Mouse (Mus musculus): ENCODE data around the gene Ikzf3. TPM values are rescaled to one million over a fixed set of nuclear protein-coding genes. Genes with fewer than 3 reads are reported as not detected.

Gene Ikzf3
- polyA plus RNA-seq, 1 experiment from 2014 or later = 0.24 TPM

DNA sequence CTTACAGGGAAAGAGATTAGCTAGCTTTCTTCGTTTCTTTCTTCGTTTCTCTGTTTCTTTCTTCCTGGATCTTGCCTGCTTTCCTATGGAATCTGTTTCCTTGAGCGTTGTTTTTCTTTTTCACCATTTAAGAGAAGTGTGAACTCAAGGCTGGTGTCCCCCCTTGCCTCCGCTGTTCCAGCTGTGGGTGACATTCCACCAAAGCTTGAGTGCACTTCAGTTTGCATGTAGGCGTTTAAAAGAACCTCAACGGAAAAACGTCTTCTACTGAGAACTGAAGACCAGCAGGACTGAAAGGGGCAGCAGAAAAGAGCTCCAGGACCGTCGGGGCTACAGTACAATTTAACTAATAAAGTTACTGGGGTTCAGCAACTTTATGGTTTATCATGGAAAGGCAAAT, 52.4 kb downstream of the Ikzf3 start:
- H3K9me3 ChIP-seq = no peaks in the 10 kb centered on the region
- no peak overlapping the region for H3K9ac ChIP-seq
- no peaks in the 10 kb centered on the region for H3K27me3 ChIP-seq (replicated peaks)
- no peaks in the 10 kb centered on the region for H3K4me1 ChIP-seq (replicated peaks)
- H3K36me3 ChIP-seq = no peaks in the 10 kb centered on the region
- H3K27ac ChIP-seq = no peak overlapping the region
- ATAC-seq = no peak
- H3K4me3 ChIP-seq (replicated peaks) = no peak overlapping the region
- 73% methylated on average over 9 of the region's 9 CpGs for WGBS
- no peak overlapping the region for H3K4me2 ChIP-seq (replicated peaks)

DNA sequence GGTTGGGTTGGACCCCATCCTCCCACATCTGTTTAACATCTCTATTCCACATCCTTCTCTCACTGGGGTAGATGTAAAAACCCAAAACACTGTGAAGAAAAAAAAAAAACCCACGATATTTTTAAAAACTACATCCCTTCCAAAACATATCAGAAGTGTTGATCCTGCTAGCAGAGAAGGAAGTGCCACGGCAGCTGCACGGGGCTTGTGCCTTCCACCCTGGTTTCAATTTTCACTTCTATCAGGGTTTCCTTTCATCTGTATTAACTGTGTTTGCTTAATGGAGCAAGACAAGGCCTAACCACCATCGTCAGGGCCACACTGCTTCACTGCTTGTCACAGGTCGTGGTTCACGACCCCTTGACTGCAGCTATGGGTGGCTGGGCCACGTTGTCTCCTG, 52.9 kb downstream of the Ikzf3 start:
- H3K27ac ChIP-seq = no peak overlapping the region
- H3K4me1 ChIP-seq (replicated peaks) = no peaks in the 10 kb centered on the region
- no peak overlapping the region for H3K4me2 ChIP-seq (replicated peaks)
- no peak overlapping the region for H3K4me3 ChIP-seq (replicated peaks)
- H3K9me3 ChIP-seq = no peaks in the 10 kb centered on the region
- no peaks in the 10 kb centered on the region for H3K36me3 ChIP-seq
- no peaks in the 10 kb centered on the region for H3K27me3 ChIP-seq (replicated peaks)
- ATAC-seq = no peak
- H3K9ac ChIP-seq = no peak overlapping the region
- WGBS = 25% methylated on average over 7 of the region's 7 CpGs

DNA sequence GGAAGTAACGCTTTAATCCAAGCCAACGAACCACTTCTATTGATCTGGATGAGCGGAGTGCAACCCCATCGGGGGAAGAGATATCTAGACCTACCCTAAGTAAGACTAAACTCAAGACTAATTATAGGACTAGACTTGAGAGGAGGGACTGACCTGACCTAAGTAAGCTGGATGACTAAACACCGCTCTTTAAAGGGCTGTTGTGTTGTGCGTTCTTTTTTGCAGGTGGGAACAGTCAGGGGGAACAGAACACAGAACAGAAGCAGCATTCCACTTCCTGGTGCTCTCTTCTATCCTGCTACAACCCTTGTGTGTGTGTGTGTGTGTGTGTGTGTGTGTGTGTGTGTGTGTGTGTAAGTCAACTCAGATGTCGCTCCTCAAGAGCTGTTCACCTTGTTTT, 54.3 kb downstream of the Ikzf3 start:
- Histone ChIP-seq H3K4me3 (replicated peaks) (no peak overlapping the region), H3K9me3 (no peaks in the 10 kb centered on the region), H3K9ac (no peak overlapping the region), H3K36me3 (no peaks in the 10 kb centered on the region), H3K4me2 (replicated peaks) (no peak overlapping the region), H3K27ac (no peak overlapping the region), H3K4me1 (replicated peaks) (no peaks in the 10 kb centered on the region), H3K27me3 (replicated peaks) (no peaks in the 10 kb centered on the region)
- 82% methylated on average over 7 of the region's 7 CpGs for WGBS
- no peak for ATAC-seq

DNA sequence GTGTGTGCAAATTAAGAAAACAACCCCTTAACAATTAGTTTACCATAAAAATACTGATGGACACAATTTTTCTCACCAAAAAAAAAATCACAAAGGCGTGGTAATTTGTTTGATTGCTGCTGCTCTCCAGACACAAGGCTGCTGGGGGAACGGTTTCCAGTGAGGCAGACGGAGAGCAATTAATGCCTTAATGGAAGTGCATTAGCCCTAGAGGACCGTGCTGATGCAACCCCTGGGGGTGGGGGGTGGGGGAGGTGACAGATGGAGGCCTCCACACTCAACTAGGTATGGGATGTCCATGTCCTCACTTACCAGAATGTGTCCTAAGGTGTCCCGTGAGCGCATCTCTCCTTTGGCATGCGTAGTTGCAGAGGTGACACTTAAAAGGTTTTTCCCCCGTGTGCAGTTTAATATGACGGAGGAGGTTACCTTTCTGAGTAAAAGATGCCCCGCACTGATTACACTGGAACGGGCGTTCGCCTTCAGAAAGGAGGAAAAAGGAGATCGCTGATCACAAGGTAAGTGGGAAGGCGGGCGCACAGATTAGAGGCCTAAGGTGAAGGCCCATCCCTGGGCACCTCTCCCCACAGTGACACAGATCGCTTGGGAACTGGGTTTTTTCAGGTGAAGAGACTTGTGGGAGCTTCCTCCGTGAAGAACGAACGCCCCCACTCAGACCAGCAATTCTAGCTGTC, 57.1 kb downstream of the Ikzf3 start:
- Histone ChIP-seq H3K9me3 (no peaks in the 10 kb centered on the region), H3K4me1 (replicated peaks) (no peaks in the 10 kb centered on the region), H3K36me3 (no peaks in the 10 kb centered on the region), H3K4me3 (replicated peaks) (no peak overlapping the region), H3K27ac (no peak overlapping the region), H3K4me2 (replicated peaks) (no peak overlapping the region), H3K27me3 (replicated peaks) (no peaks in the 10 kb centered on the region), H3K9ac (no peak overlapping the region)
- 67% methylated on average over 20 of the region's 20 CpGs for whole genome bisulfite sequencing
- ATAC-seq = no peak

DNA sequence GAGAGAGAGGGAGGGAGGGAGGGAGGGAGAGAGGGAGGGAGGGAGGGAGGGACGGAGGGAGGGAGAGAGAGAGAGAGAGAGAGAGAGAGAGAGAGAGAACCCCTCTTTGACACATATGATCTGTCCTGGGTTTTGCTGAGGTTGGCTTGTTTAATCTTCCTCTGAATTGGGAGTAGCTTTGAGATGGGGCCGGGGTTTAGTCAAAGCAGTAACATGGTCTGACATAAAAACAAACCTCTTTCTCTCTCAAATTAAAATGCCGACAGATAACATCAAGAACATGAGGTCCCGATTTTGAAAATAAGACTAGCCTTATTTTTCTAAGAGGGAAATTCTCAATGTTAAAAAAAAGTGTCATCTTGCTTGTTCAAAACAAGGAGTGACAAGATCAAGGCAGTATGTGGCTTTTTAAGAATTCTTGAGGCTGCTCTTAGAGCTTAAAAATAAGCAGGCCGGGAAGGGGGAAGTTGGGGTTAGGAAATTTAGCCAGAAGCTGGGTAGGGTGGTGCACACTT, 58.2 kb downstream of the Ikzf3 start:
- ATAC-seq = no peak
- no peaks in the 10 kb centered on the region for H3K36me3 ChIP-seq
- no peak overlapping the region for H3K4me3 ChIP-seq (replicated peaks)
- H3K27ac ChIP-seq = no peak overlapping the region
- no peaks in the 10 kb centered on the region for H3K4me1 ChIP-seq (replicated peaks)
- no peak overlapping the region for H3K4me2 ChIP-seq (replicated peaks)
- H3K27me3 ChIP-seq (replicated peaks) = no peaks in the 10 kb centered on the region
- no peaks in the 10 kb centered on the region for H3K9me3 ChIP-seq
- 71% methylated on average over 4 of the region's 5 CpGs for WGBS
- H3K9ac ChIP-seq = no peak overlapping the region

DNA sequence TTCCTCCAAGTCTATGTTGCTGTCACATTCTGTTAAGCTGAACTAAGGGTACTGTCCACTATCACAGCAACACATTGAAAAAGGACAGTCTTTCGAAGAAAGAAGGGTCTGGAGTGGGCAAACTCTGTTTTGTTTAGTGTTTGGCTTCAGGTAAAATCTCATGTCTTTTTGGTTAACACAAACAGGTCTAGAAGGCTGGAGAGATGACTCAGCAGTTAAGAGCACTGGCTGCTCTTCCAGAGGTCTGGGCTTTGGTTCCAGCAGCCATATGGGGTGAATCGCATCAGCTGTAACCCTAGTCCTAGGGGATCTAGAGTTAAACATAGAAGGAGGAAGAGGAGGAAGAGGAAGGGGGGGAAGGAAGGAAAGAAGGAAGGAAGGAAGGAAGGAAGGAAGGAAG, 60.1 kb downstream of the Ikzf3 start:
- Histone ChIP-seq H3K27me3 (replicated peaks) (no peaks in the 10 kb centered on the region), H3K9me3 (no peaks in the 10 kb centered on the region), H3K4me1 (replicated peaks) (no peaks in the 10 kb centered on the region), H3K4me3 (replicated peaks) (no peak overlapping the region), H3K27ac (no peak overlapping the region), H3K9ac (no peak overlapping the region), H3K4me2 (replicated peaks) (no peak overlapping the region), H3K36me3 (no peaks in the 10 kb centered on the region)
- no peak for ATAC-seq
- WGBS = 93% methylated on average over 2 of the region's 2 CpGs

DNA sequence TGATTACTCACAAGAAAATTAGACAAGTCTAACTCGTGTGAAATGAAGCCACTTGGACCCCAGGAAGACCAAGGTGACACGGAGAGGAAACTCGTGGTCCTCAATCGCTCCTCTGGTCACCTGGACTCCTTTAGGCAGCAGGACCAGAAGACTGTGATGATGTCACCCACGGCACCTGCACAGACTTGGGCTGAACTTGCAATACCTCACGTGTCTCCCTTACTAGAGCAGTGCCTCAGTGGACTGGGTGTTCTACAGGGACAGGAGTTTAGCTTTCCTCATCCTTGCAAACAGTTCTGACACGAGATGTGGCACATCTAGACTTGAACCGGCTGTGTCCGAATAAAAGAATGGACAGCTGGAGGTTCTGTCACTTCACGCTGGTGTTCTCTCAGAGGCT, 63.8 kb downstream of the Ikzf3 start:
- no peak overlapping the region for H3K27ac ChIP-seq
- H3K9me3 ChIP-seq = no peaks in the 10 kb centered on the region
- H3K27me3 ChIP-seq (replicated peaks) = no peaks in the 10 kb centered on the region
- no peak overlapping the region for H3K4me2 ChIP-seq (replicated peaks)
- ATAC-seq = no peak
- no peaks in the 10 kb centered on the region for H3K4me1 ChIP-seq (replicated peaks)
- no peaks in the 10 kb centered on the region for H3K36me3 ChIP-seq
- 75% methylated on average over 10 of the region's 10 CpGs for WGBS
- H3K4me3 ChIP-seq (replicated peaks) = no peak overlapping the region
- no peak overlapping the region for H3K9ac ChIP-seq

DNA sequence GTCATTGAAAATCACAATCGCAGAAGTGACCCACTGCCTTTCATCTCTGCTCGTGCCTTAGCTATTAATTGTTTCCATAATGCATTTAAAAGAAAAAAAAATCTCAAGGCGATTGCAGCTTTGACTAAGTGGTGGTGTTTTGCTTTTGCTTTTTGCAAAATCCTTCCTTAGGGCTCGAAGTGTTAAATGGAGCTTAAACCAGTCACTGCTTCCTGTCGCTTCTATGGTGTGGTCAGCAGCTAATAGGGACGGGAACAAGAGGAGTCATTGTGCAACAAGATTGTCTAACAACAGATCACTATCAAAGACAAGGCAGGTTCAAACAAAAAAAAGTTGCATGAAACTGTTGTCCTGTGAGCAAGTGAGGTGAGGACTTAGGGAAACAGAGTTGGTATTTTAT, 64.6 kb downstream of the Ikzf3 start:
- WGBS = 68% methylated on average over 6 of the region's 6 CpGs
- Histone ChIP-seq H3K9me3 (no peaks in the 10 kb centered on the region), H3K36me3 (no peaks in the 10 kb centered on the region), H3K27ac (no peak overlapping the region), H3K4me1 (replicated peaks) (no peaks in the 10 kb centered on the region), H3K27me3 (replicated peaks) (no peaks in the 10 kb centered on the region), H3K9ac (no peak overlapping the region), H3K4me3 (replicated peaks) (no peak overlapping the region), H3K4me2 (replicated peaks) (no peak overlapping the region)
- ATAC-seq = no peak

DNA sequence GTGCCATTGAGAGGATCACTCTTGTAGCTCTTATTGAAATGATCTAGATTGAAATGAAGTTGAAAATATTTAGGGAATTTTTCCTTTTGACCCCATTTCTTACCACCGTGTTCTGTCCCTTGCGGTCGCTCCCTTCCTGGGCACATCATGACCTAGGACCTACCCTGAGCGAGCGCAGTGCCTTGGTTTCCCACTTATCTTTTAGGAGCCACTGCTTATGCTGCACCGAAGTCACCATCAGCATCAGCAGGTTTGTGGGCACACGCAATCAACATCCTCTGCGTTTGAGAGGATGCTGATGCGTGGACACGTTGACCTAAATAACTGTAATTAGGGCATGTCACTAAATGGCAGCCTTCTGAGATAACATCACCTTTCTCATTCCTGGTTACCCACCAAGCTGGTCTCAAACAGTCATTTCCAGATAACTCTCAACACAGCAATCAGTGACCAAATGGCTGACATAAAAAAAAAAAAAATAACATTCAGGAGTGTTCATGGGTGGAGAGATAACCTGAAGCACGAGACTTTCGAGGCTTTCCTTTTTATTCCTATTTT, 65.8 kb downstream of the Ikzf3 start:
- Histone ChIP-seq H3K27ac (no peak overlapping the region), H3K4me1 (replicated peaks) (no peaks in the 10 kb centered on the region), H3K9ac (no peak overlapping the region), H3K36me3 (no peaks in the 10 kb centered on the region), H3K4me3 (replicated peaks) (no peak overlapping the region), H3K9me3 (no peaks in the 10 kb centered on the region), H3K27me3 (replicated peaks) (no peaks in the 10 kb centered on the region), H3K4me2 (replicated peaks) (no peak overlapping the region)
- WGBS = 86% methylated on average over 12 of the region's 12 CpGs
- ATAC-seq = no peak

DNA sequence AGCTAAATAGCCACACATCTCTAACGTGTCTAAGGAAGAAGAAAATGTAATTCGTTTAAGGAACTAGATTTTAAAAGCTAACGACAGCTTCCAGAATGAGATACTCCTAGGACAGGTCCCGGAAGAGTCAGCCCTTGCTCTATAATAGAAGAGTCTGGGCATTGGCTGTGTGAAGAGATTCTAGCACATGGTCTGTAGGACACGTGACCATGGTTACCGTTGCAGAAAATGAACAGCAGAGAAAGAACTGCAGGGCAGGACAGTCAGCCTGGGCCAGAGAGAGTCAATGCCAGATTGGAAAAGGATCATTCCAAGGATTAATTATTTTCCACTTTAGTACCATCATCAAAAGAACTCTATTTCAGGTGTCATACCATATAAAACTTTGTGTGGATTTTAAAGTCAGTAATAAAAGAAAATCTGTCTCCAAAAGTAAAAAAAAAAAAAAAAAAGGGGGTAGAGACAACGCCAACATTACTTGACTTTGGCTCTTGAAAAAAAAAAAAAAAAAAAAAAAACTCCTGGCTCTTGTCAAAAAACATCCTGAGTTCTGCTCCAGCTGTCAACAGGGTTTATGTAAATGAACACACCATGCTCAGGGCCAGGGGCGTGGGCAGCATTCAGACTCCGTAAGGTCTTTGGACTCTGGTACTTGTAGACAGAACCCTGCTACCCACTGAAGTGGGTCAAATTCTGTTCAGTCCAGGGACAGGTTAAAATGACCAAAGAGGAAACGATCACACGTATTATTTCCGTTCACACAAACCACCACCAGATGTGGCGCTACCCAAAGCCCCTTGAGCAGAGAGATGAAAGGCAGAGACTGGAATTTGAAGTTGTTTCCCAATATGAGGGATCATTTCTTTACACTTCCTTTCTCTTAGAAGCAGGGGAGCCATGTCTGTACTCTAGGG, 66.5 kb downstream of the Ikzf3 start:
- 74% methylated on average over 13 of the region's 13 CpGs for WGBS
- Histone ChIP-seq H3K27ac (no peak overlapping the region), H3K27me3 (replicated peaks) (no peaks in the 10 kb centered on the region), H3K9me3 (no peaks in the 10 kb centered on the region), H3K36me3 (no peaks in the 10 kb centered on the region), H3K4me3 (replicated peaks) (no peak overlapping the region), H3K9ac (no peak overlapping the region), H3K4me2 (replicated peaks) (no peak overlapping the region), H3K4me1 (replicated peaks) (no peaks in the 10 kb centered on the region)
- ATAC-seq = no peak

DNA sequence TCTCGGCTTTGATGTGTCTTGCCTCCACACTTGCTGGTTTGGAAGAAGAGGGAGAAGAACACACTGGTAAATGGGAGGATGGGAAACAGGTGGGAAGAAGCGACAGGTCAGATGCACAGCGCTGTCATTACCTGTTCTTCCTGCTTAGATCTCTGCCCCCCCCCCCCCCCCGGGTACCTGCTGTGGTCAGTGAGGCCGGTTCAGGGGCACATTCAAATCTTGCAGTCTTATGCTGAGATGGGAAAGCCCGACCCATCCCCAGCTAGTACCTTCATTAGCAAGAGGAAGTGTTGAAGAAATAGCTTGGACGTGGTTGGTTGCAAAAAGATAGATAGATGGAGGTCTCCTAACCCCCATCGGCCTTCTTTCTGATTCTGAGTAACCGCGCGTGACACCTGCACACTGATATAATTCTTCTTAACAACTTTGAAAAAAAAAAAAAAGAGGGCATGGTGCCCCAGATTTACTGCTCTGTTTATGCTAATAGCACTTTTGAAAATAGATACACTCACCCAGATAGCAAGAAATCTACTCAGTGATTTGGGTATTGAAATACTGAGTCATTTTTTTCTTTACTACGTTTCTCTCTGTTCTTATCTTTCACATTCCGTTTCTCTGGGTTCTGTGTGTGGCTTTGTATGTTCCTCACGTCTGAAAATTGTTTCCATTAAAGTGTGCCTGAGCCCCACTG, 68.7 kb downstream of the Ikzf3 start:
- Histone ChIP-seq H3K4me3 (replicated peaks) (no peak overlapping the region), H3K9me3 (no peaks in the 10 kb centered on the region), H3K9ac (no peak overlapping the region), H3K27me3 (replicated peaks) (no peaks in the 10 kb centered on the region), H3K4me1 (replicated peaks) (no peaks in the 10 kb centered on the region; the same call in 1 of the 2 replicates), H3K4me2 (replicated peaks) (no peak overlapping the region), H3K36me3 (no peaks in the 10 kb centered on the region), H3K27ac (no peak overlapping the region)
- ATAC-seq = no peak
- 60% methylated on average over 14 of the region's 14 CpGs for WGBS

DNA sequence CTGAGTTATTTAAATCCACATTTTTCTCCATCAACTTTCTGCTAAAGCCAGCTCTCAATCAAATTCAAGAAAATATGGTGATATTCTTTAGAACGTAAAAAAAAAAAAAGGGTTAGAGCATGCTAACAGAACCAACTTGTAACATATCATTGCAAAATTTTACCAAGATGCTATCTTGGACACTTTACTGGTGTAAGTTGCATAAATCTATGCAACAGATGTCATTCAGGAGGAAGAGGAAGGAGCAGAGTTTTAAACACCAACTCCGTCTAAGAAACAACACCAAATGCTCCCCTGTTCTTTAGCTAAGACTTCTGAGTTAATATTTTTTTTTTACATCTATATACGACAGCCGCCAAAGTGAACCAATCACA, 69.4 kb downstream of the Ikzf3 start:
- no peaks in the 10 kb centered on the region; the same call in 1 of the 2 replicates for H3K4me1 ChIP-seq (replicated peaks)
- WGBS = 57% methylated on average over 4 of the region's 4 CpGs
- no peak overlapping the region for H3K27ac ChIP-seq
- no peak overlapping the region for H3K4me2 ChIP-seq (replicated peaks)
- no peaks in the 10 kb centered on the region for H3K9me3 ChIP-seq
- ATAC-seq = no peak
- H3K27me3 ChIP-seq (replicated peaks) = no peaks in the 10 kb centered on the region
- H3K36me3 ChIP-seq = no peaks in the 10 kb centered on the region
- no peak overlapping the region for H3K4me3 ChIP-seq (replicated peaks)
- H3K9ac ChIP-seq = no peak overlapping the region

Measured in intestine, embryonic 15.5 days (tissue).